Mouse (Mus musculus): ENCODE data around the gene Spp1. TPM values are rescaled to one million over a fixed set of nuclear protein-coding genes. Genes with fewer than 3 reads are reported as not detected.

The Spp1 gene
- 23.0 and 32.3 TPM in 2 replicates for polyA plus RNA-seq (2015; fragmentation: Nextera tagmentation; extraction: Ambion mirVana)

DNA sequence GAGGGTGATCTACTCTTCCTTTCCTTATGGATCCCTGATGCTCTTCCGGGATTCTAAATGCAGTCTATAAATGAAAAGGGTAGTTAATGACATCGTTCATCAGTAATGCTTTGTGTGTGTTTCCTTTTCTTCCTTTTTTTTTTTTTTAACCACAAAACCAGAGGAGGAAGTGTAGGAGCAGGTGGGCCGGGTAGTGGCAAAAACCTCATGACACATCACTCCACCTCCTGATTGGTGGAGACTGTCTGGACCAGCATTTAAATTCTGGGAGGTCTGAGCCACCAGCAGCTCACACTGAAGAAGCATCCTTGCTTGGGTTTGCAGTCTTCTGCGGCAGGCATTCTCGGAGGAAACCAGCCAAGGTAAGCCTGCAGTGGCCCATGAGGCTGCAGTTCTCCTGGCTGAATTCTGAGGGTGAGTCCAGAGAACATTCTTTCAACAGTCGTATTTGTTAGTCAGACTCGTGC lies at the start of gene Spp1:
Gene Spp1 (plus strand): TSS at position 284 of the 467 bp plus-strand sequence.
- WGBS: 53% methylated on average over 7 of the region's 7 CpGs
- no peak within 1 kb of the TSS for H3K27ac ChIP-seq (ENCODE audit: low read length)
- ATAC-seq (replicated peaks; ENCODE audit: extremely low read depth, insufficient read depth, low FRiP score): no peak

DNA sequence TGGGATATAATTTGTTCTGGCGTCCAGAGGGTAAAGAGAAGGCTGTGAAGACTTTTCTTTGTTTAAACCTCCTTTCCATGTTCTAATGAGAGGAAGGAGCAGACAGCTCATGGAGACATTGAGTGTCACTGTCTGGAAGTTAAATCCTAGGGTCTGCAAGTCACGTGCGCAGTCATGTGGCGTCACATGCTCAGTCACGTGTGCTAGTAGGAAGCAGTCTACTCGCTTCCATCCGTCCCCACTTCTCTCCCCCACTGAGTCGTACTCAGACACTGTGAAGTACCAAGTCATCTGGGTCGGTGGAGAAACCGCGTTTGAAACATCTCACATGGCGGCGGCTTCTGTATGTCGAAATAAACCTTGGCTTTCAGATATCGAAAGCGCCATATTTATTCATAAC lies 49.4 kb upstream of the Spp1 start:
- ATAC-seq (replicated peaks; ENCODE audit: extremely low read depth, insufficient read depth, low FRiP score): no peak

More for the DNA sequence above, at the start of gene Spp1:
- Histone ChIP-seq H3K9ac (ENCODE audit: low read length) (no peak within 1 kb of the TSS), H3K4me3 (ENCODE audit: low read length) (no peak within 1 kb of the TSS), H3K9me3 (replicated peaks; ENCODE audit: control insufficient read depth, low read length) (no peaks in the 10 kb centered on the region), H3K4me1 (ENCODE audit: control insufficient read depth, insufficient read depth, low read length) (no peaks in the 10 kb centered on the region), H3K4me2 (ENCODE audit: low read depth, low read length) (no peak within 1 kb of the TSS), H3K36me3 (ENCODE audit: control insufficient read depth, insufficient read depth) (no peaks in the 10 kb centered on the region), H3K27me3 (ENCODE audit: control insufficient read depth, insufficient read depth, low read length) (no peaks in the 10 kb centered on the region)

DNA sequence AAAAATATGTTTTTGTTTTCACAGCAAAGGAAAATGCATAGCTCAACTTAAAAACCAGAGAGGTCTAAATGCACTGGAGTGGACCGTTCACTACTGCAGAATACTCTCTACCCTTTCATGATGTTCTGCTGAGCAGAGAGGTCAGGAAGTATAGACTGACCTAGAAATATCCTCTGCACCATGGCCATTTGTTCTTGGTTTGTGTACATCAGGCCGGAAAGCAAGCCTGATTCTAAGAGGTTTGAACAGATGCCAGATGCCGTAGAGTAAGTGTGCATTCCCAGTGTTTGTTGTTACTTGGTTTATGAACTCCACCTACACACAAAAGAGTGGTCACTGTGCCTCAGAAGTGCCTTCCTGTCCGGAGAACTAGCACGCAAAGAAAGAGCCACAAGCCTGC lies 48.0 kb upstream of the Spp1 start:
- ATAC-seq (replicated peaks; ENCODE audit: extremely low read depth, insufficient read depth, low FRiP score): no peak
- Histone ChIP-seq H3K4me1 (ENCODE audit: control insufficient read depth, insufficient read depth, low read length) (no peaks in the 10 kb centered on the region), H3K9me3 (replicated peaks; ENCODE audit: control insufficient read depth, low read length) (no peaks in the 10 kb centered on the region), H3K4me3 (ENCODE audit: low read length) (no peak overlapping the region), H3K9ac (ENCODE audit: low read length) (no peak overlapping the region), H3K27ac (ENCODE audit: low read length) (no peak overlapping the region), H3K36me3 (ENCODE audit: control insufficient read depth, insufficient read depth) (no peaks in the 10 kb centered on the region), H3K4me2 (ENCODE audit: low read depth, low read length) (no peak overlapping the region), H3K27me3 (ENCODE audit: control insufficient read depth, insufficient read depth, low read length) (no peaks in the 10 kb centered on the region)
- WGBS: 50% methylated on average over 5 of the region's 5 CpGs

More for the DNA sequence above, 49.4 kb upstream of the Spp1 start:
- Histone ChIP-seq H3K9me3 (replicated peaks; ENCODE audit: control insufficient read depth, low read length) (no peaks in the 10 kb centered on the region), H3K27ac (ENCODE audit: low read length) (no peak overlapping the region), H3K36me3 (ENCODE audit: control insufficient read depth, insufficient read depth) (no peaks in the 10 kb centered on the region), H3K9ac (ENCODE audit: low read length) (no peak overlapping the region), H3K4me1 (ENCODE audit: control insufficient read depth, insufficient read depth, low read length) (no peaks in the 10 kb centered on the region), H3K4me2 (ENCODE audit: low read depth, low read length) (no peak overlapping the region), H3K27me3 (ENCODE audit: control insufficient read depth, insufficient read depth, low read length) (no peaks in the 10 kb centered on the region), H3K4me3 (ENCODE audit: low read length) (no peak overlapping the region)
- 88% methylated on average over 16 of the region's 16 CpGs for WGBS

DNA sequence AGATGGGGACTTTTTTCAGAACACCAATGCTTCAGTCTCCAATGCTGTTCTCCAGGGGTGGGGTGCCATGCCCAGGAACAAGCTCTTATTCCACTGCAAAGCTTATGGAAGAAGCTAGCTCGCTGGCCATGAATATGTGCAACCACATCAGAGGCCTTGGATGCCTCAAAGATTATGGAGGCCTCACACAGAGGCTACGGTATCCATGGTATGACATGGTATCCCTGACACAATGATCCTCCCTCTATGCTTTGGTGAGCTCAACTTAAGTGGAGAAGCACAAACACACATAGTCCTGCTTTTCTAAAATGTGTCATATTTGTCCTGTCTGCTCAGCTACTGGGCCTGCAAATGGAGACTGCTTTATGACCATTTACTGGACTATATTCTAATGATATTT lies 44.0 kb upstream of the Spp1 start:
- Histone ChIP-seq H3K36me3 (ENCODE audit: control insufficient read depth, insufficient read depth) (no peaks in the 10 kb centered on the region), H3K4me3 (ENCODE audit: low read length) (no peak overlapping the region), H3K4me1 (ENCODE audit: control insufficient read depth, insufficient read depth, low read length) (no peaks in the 10 kb centered on the region), H3K9ac (ENCODE audit: low read length) (no peak overlapping the region), H3K27ac (ENCODE audit: low read length) (no peak overlapping the region), H3K9me3 (replicated peaks; ENCODE audit: control insufficient read depth, low read length) (no peaks in the 10 kb centered on the region), H3K27me3 (ENCODE audit: control insufficient read depth, insufficient read depth, low read length) (no peaks in the 10 kb centered on the region), H3K4me2 (ENCODE audit: low read depth, low read length) (no peak overlapping the region)
- 68% methylated on average over 2 of the region's 2 CpGs for WGBS
- ATAC-seq (replicated peaks; ENCODE audit: extremely low read depth, insufficient read depth, low FRiP score): no peak

DNA sequence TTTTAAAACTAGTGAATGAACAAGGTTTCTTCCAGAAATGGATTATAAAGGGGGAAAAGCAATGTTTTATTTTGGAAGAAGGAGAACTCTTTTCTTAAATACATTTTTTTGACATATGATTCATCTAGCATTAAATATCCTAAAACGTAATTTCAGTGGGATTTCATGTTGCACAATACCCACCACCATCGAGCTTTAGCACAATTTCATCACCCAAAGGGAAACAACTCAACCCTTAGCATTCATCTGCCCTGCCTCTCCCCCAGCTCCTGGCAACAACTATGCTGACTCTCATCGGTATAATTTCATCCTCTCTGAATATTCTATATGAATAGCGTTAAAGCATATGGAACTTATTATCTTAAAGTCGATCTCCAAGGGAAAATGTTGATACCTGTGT lies 42.1 kb upstream of the Spp1 start:
- Histone ChIP-seq H3K9ac (ENCODE audit: low read length) (no peak overlapping the region), H3K36me3 (ENCODE audit: control insufficient read depth, insufficient read depth) (no peaks in the 10 kb centered on the region), H3K4me3 (ENCODE audit: low read length) (no peak overlapping the region), H3K27ac (ENCODE audit: low read length) (no peak overlapping the region), H3K4me2 (ENCODE audit: low read depth, low read length) (no peak overlapping the region), H3K4me1 (ENCODE audit: control insufficient read depth, insufficient read depth, low read length) (no peaks in the 10 kb centered on the region), H3K27me3 (ENCODE audit: control insufficient read depth, insufficient read depth, low read length) (no peaks in the 10 kb centered on the region), H3K9me3 (replicated peaks; ENCODE audit: control insufficient read depth, low read length) (no peaks in the 10 kb centered on the region)
- WGBS: 75% methylated on average over 5 of the region's 5 CpGs
- no peak for ATAC-seq (replicated peaks; ENCODE audit: extremely low read depth, insufficient read depth, low FRiP score)

DNA sequence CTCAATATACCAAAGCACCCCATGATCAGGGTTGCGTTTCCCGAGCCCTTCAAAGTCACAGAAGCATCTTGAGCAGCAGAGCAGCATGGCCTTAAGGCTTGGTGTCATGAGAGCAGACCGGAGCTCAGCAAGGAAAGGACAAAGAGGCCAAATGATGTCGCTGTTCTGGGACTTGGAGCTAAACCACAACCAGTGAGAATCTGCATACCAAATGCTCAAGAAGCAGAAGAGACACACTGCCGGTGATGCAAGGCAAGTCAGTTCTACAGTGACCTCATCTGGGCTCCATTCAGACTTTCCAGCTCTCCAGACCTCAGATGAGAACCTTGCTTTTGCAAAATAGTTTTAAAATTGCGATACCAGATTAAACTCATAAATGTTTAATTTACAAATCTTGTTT lies 38.6 kb upstream of the Spp1 start:
- H3K36me3 ChIP-seq (ENCODE audit: control insufficient read depth, insufficient read depth): no peaks in the 10 kb centered on the region
- H3K27ac ChIP-seq (ENCODE audit: low read length): no peak overlapping the region
- ATAC-seq (replicated peaks; ENCODE audit: extremely low read depth, insufficient read depth, low FRiP score): no peak
- H3K9me3 ChIP-seq (replicated peaks; ENCODE audit: control insufficient read depth, low read length): no peaks in the 10 kb centered on the region
- H3K9ac ChIP-seq (ENCODE audit: low read length): no peak overlapping the region
- no peaks in the 10 kb centered on the region for H3K4me1 ChIP-seq (ENCODE audit: control insufficient read depth, insufficient read depth, low read length)
- H3K4me3 ChIP-seq (ENCODE audit: low read length): no peak overlapping the region
- no peaks in the 10 kb centered on the region for H3K27me3 ChIP-seq (ENCODE audit: control insufficient read depth, insufficient read depth, low read length)
- H3K4me2 ChIP-seq (ENCODE audit: low read depth, low read length): no peak overlapping the region
- WGBS: 68% methylated on average over 6 of the region's 6 CpGs

DNA sequence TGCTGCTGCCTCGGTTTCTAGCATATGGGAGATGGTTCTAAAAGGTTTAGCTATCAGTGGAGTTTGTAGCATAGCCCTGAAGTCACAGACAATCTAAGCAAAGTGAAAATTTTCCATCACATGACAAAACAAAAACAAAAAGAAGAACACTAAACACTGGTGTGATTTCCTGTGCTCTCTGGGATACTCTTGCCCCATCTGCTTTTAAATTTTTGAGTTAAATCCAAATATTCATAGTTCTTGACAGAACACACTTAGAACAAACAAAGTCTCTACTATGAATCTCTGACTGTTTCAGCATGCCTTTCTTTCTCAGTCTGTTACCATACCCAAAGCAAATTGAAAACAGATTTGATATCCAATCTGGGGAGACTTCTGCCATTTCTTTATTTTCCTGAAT lies 36.9 kb upstream of the Spp1 start:
- H3K27me3 ChIP-seq (ENCODE audit: control insufficient read depth, insufficient read depth, low read length): no peaks in the 10 kb centered on the region
- H3K36me3 ChIP-seq (ENCODE audit: control insufficient read depth, insufficient read depth): no peaks in the 10 kb centered on the region
- H3K9me3 ChIP-seq (replicated peaks; ENCODE audit: control insufficient read depth, low read length): no peaks in the 10 kb centered on the region
- H3K4me3 ChIP-seq (ENCODE audit: low read length): no peak overlapping the region
- no peaks in the 10 kb centered on the region for H3K4me1 ChIP-seq (ENCODE audit: control insufficient read depth, insufficient read depth, low read length)
- H3K27ac ChIP-seq (ENCODE audit: low read length): no peak overlapping the region
- WGBS: 53% methylated on average over 1 of the region's 1 CpGs
- H3K9ac ChIP-seq (ENCODE audit: low read length): no peak overlapping the region
- H3K4me2 ChIP-seq (ENCODE audit: low read depth, low read length): no peak overlapping the region
- no peak for ATAC-seq (replicated peaks; ENCODE audit: extremely low read depth, insufficient read depth, low FRiP score)

DNA sequence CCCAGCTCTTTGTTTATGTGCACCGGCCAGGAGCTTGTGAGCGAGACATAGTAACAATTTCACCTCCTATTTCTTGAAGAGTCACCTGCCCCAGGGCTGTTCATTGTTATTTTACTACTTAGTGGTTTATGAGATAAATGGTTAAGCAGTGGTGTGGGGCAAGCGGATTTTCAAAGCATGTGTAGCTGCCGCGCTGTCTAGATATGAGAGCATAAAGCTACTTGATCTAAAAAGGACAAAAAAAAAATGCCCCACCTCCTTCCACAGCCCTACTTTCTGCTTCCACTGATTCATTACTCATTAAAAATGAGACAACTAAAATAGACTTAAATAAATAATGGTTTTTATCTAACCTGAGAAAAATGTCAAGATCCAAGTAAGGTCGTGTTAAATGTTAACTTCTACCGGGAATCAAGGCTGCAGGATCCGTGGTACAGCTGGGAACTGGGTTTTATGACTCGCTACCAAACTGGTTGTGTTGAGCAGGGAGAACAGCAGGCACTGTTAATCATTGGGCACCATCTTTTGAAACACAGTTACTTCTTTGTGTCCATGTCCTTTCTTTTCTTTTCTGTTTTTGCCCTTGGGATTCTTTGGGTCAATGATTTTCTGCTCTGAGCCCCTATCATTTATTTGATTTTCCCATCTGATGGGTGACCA lies 35.5 kb upstream of the Spp1 start:
- ATAC-seq (replicated peaks; ENCODE audit: extremely low read depth, insufficient read depth, low FRiP score): no peak
- H3K9me3 ChIP-seq (replicated peaks; ENCODE audit: control insufficient read depth, low read length): no peaks in the 10 kb centered on the region
- H3K4me3 ChIP-seq (ENCODE audit: low read length): no peak overlapping the region
- no peak overlapping the region for H3K9ac ChIP-seq (ENCODE audit: low read length)
- H3K36me3 ChIP-seq (ENCODE audit: control insufficient read depth, insufficient read depth): no peaks in the 10 kb centered on the region
- 61% methylated on average over 9 of the region's 9 CpGs for WGBS
- no peak overlapping the region for H3K27ac ChIP-seq (ENCODE audit: low read length)
- H3K4me1 ChIP-seq (ENCODE audit: control insufficient read depth, insufficient read depth, low read length): no peaks in the 10 kb centered on the region
- H3K27me3 ChIP-seq (ENCODE audit: control insufficient read depth, insufficient read depth, low read length): no peaks in the 10 kb centered on the region
- H3K4me2 ChIP-seq (ENCODE audit: low read depth, low read length): no peak overlapping the region

DNA sequence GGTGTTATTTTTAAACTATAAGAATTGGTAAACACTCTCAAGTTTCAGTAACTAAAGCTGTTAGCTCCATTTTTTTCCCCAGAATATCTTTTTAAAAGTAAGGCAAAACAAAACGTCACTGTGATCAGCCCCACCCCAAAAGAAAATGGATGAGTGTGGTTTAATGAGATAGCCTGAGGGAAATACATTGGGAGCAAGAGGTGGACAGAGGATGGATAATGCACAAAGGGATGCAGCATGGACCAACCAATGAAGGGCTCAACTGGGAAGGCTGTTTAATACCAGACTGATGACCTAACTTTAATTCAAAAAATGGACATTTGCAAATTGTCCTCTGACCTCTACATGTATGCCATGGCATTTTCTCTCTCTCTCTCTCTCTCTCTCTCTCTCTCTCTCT lies 34.9 kb upstream of the Spp1 start:
- Histone ChIP-seq H3K27me3 (ENCODE audit: control insufficient read depth, insufficient read depth, low read length) (no peaks in the 10 kb centered on the region), H3K27ac (ENCODE audit: low read length) (no peak overlapping the region), H3K9me3 (replicated peaks; ENCODE audit: control insufficient read depth, low read length) (no peaks in the 10 kb centered on the region), H3K4me3 (ENCODE audit: low read length) (no peak overlapping the region), H3K9ac (ENCODE audit: low read length) (no peak overlapping the region), H3K36me3 (ENCODE audit: control insufficient read depth, insufficient read depth) (no peaks in the 10 kb centered on the region), H3K4me1 (ENCODE audit: control insufficient read depth, insufficient read depth, low read length) (no peaks in the 10 kb centered on the region), H3K4me2 (ENCODE audit: low read depth, low read length) (no peak overlapping the region)
- ATAC-seq (replicated peaks; ENCODE audit: extremely low read depth, insufficient read depth, low FRiP score): no peak
- 50% methylated on average over 1 of the region's 1 CpGs for whole genome bisulfite sequencing
